10 mouse cellular contexts compared by ENCODE assay signal in genomic region chr5:112433004-112433403, GRCm38 (mm10). TPM values are rescaled to one million over a fixed set of nuclear protein-coding genes. Genes with fewer than 3 reads are reported as not detected.
DNase-seq lines count a peak whose midpoint lies in the region; ATAC-seq and TF ChIP-seq lines count a peak whose summit lies in the region.
"Had no signal": no experiment of that assay in that cellular context is flagged by ENCODE, and none has a peak within 500 bp of the region (broad histone marks: within the 10 kb centered on the region; RNA-seq: fewer than 3 reads in every experiment).

No protein-coding gene starts in this region.

- H3K27ac ChIP-seq in kidney, embryonic 15.5 days = no peak overlapping the region
- H3K27ac ChIP-seq in forebrain, postnatal 0 days (ENCODE audit: low read depth, low read length) = peak overlapping the region; percentile 6; the same call in 1 of the 2 replicates
- H3K27ac ChIP-seq in liver, embryonic 14.5 days = no peak overlapping the region
- H3K27ac ChIP-seq in neural tube, embryonic 14.5 days (ENCODE audit: low read depth, low read length) = no peak overlapping the region
- H3K27ac ChIP-seq: embryonic facial prominence, embryonic 13.5 days had no signal

- WGBS in kidney, embryonic 15.5 days = under 1% methylated on average over 8 of the region's 8 CpGs
- 2% methylated on average over 8 of the region's 8 CpGs for whole genome bisulfite sequencing in forebrain, postnatal 0 days
- under 1% methylated on average over 8 of the region's 8 CpGs for WGBS in liver, embryonic 14.5 days (ENCODE audit: insufficient replicate concordance)
- WGBS in neural tube, embryonic 14.5 days = under 1% methylated on average over 8 of the region's 8 CpGs

- no peak overlapping the region for H3K4me2 ChIP-seq in kidney, embryonic 15.5 days
- no peak overlapping the region for H3K4me2 ChIP-seq in forebrain, postnatal 0 days (ENCODE audit: low read depth)
- H3K4me2 ChIP-seq in liver, embryonic 14.5 days (ENCODE audit: low read depth) = no peak overlapping the region
- no peak overlapping the region for H3K4me2 ChIP-seq in neural tube, embryonic 14.5 days (ENCODE audit: low read depth, low read length)
- H3K4me2 ChIP-seq: embryonic facial prominence, embryonic 13.5 days had no signal

- peak; percentile 78 for DNase-seq in kidney, adult 18-20 months
- peak; percentile 81 for DNase-seq in cerebellum, adult 11 months
- peak; percentile 92 for DNase-seq in forebrain, postnatal 0 days
- peak; percentile 73 for DNase-seq in kidney, adult 9 months
- DNase-seq in liver, embryonic 14.5 days (ENCODE audit: low read depth in 3 of 3, low spot score in 3 of 3) = peak in 1 of 3 experiments; percentile 17
- peak; percentile 33 for DNase-seq in testis, postnatal 14 days (ENCODE audit: low spot score)

- ATAC-seq in kidney, embryonic 15.5 days (replicated peaks; ENCODE audit: low FRiP score) = no peak
- ATAC-seq in forebrain, postnatal 0 days = peak; percentile 76
- ATAC-seq in liver, embryonic 14.5 days (ENCODE audit: insufficient read depth) = no peak
- no peak; the same call in 1 of the 2 replicates for ATAC-seq in neural tube, embryonic 14.5 days (ENCODE audit: low read depth)

- H3K4me3 ChIP-seq in kidney, embryonic 15.5 days (replicated peaks) = no peak overlapping the region
- H3K4me3 ChIP-seq in forebrain, postnatal 0 days (ENCODE audit: low read depth, low read length) = no peak overlapping the region
- H3K4me3 ChIP-seq in liver, embryonic 14.5 days (ENCODE audit: insufficient read depth in 1 of 2, low read depth in 2 of 2, low read length in 2 of 2) = no peak overlapping the region
- H3K4me3 ChIP-seq in neural tube, embryonic 14.5 days (ENCODE audit: low read depth, low read length) = no peak overlapping the region
- H3K4me3 ChIP-seq: embryonic facial prominence, embryonic 13.5 days had no signal

- peak; percentile 94 for TF ChIP-seq CTCF in forebrain, postnatal 0 days (IDR thresholded peaks at IDR 0.05; ENCODE audit: low read depth)
- TF ChIP-seq CTCF in liver, embryonic 14.5 days (IDR thresholded peaks at IDR 0.05; ENCODE audit: low read depth) = peak; percentile 89

- TF ChIP-seq EP300 in liver, embryonic 14.5 days (IDR thresholded peaks at IDR 0.05; ENCODE audit: low read depth) = no peak

- H3K27me3 ChIP-seq in kidney, embryonic 15.5 days = peaks cover 29% of the 10 kb centered on the region
- no peaks in the 10 kb centered on the region for H3K27me3 ChIP-seq in forebrain, postnatal 0 days (ENCODE audit: insufficient read depth, low read length)
- H3K27me3 ChIP-seq in liver, embryonic 14.5 days (ENCODE audit: control insufficient read depth, insufficient read depth, low read length) = peaks cover 3% of the 10 kb centered on the region
- H3K27me3 ChIP-seq in neural tube, embryonic 14.5 days (ENCODE audit: control insufficient read depth, insufficient read depth, low read length) = no peaks in the 10 kb centered on the region

- no peak overlapping the region for H3K9ac ChIP-seq in kidney, embryonic 15.5 days
- no peak overlapping the region for H3K9ac ChIP-seq in forebrain, postnatal 0 days
- no peak overlapping the region for H3K9ac ChIP-seq in liver, embryonic 14.5 days (replicated peaks)
- 0 out of 2 replicates have a peak overlapping the region, but pooled peaks have one; percentile 26 for H3K9ac ChIP-seq in neural tube, embryonic 14.5 days (replicated peaks; ENCODE audit: low read depth, low read length)
- H3K9ac ChIP-seq: embryonic facial prominence, embryonic 13.5 days had no signal

- peaks cover 13% of the 10 kb centered on the region; the same call in 1 of the 2 replicates for H3K4me1 ChIP-seq in kidney, embryonic 15.5 days
- H3K4me1 ChIP-seq in forebrain, postnatal 0 days (ENCODE audit: insufficient read depth) = no peaks in the 10 kb centered on the region
- no peaks in the 10 kb centered on the region for H3K4me1 ChIP-seq in liver, embryonic 14.5 days (replicated peaks; ENCODE audit: control insufficient read depth in 2 of 2, insufficient read depth in 2 of 2, low read length in 1 of 2)
- no peaks in the 10 kb centered on the region for H3K4me1 ChIP-seq in neural tube, embryonic 14.5 days (ENCODE audit: control insufficient read depth, insufficient read depth, low read length)

- no peaks in the 10 kb centered on the region for H3K9me3 ChIP-seq in kidney, embryonic 15.5 days (replicated peaks)
- H3K9me3 ChIP-seq in forebrain, postnatal 0 days (ENCODE audit: low read length) = no peaks in the 10 kb centered on the region
- no peaks in the 10 kb centered on the region for H3K9me3 ChIP-seq in liver, embryonic 14.5 days (ENCODE audit: control insufficient read depth, low read length)
- H3K9me3 ChIP-seq in neural tube, embryonic 14.5 days (ENCODE audit: control insufficient read depth, low read length) = no peaks in the 10 kb centered on the region
- H3K9me3 ChIP-seq: embryonic facial prominence, embryonic 13.5 days had no signal

- H3K36me3 ChIP-seq in kidney, embryonic 15.5 days = no peaks in the 10 kb centered on the region
- no peaks in the 10 kb centered on the region for H3K36me3 ChIP-seq in forebrain, postnatal 0 days (ENCODE audit: insufficient read depth)
- no peaks in the 10 kb centered on the region for H3K36me3 ChIP-seq in liver, embryonic 14.5 days (replicated peaks; ENCODE audit: control insufficient read depth, insufficient read depth, low read depth)
- no peaks in the 10 kb centered on the region for H3K36me3 ChIP-seq in neural tube, embryonic 14.5 days (ENCODE audit: control insufficient read depth, insufficient read depth, low read length)
- H3K36me3 ChIP-seq: embryonic facial prominence, embryonic 13.5 days had no signal

RNA-seq across cellular contexts. Expression of gene Gm6588, which starts 16.2 kb away (rescaled TPM):
- polyA plus RNA-seq in kidney, embryonic 15.5 days (2015; fragmentation: Nextera tagmentation; extraction: Ambion mirVana) = not detected in 2 replicates
- not detected in 2 replicates for total RNA-seq in forebrain, postnatal 0 days (2014; rRNA removed)
- polyA plus RNA-seq in forebrain, postnatal 0 days (2015; fragmentation: Nextera tagmentation; extraction: Ambion mirVana) = 0.11 TPM in 1 of 2 replicates, not detected in the other
- not detected in 2 replicates for polyA plus RNA-seq in liver, embryonic 14.5 days (2012; rRNA removed)
- not detected in 2 replicates for polyA plus RNA-seq in liver, embryonic 14.5 days (2014; fragmentation: Nextera tagmentation; extraction: Ambion mirVana)
- 0.37 and 0.71 TPM in 2 replicates for polyA plus RNA-seq in neural tube, embryonic 14.5 days (2014; fragmentation: Nextera tagmentation; extraction: Ambion mirVana)
- polyA plus RNA-seq: stomach, embryonic 14.5 days had no signal

RNA-seq across cellular contexts. Expression of gene Asphd2, which starts 38.3 kb away (rescaled TPM):
- 6.9 and 8.1 TPM in 2 replicates for polyA plus RNA-seq in kidney, embryonic 15.5 days (2015; fragmentation: Nextera tagmentation; extraction: Ambion mirVana)
- total RNA-seq in forebrain, postnatal 0 days (2014; rRNA removed) = 132 and 138 TPM in 2 replicates
- polyA plus RNA-seq in forebrain, postnatal 0 days (2015; fragmentation: Nextera tagmentation; extraction: Ambion mirVana) = 128 and 132 TPM in 2 replicates
- polyA plus RNA-seq in liver, embryonic 14.5 days (2012; rRNA removed) = 0.10 and 0.26 TPM in 2 replicates
- 0.20 TPM in 1 of 2 replicates, not detected in the other for polyA plus RNA-seq in liver, embryonic 14.5 days (2014; fragmentation: Nextera tagmentation; extraction: Ambion mirVana)
- polyA plus RNA-seq in neural tube, embryonic 14.5 days (2014; fragmentation: Nextera tagmentation; extraction: Ambion mirVana) = 49.5 and 58.7 TPM in 2 replicates
